Mouse (Mus musculus) adrenal gland, adult 2 months (tissue): ENCODE data around the gene Fbxo22. TPM values are rescaled to one million over a fixed set of nuclear protein-coding genes. Genes with fewer than 3 reads are reported as not detected.
A peak's percentile ranks its signal among the peaks of the same experiment; 100 is the strongest.
"Not testable (repeated sequence)": the region's sequence is repeated elsewhere in the genome, so short reads cannot be mapped to it uniquely, and the experiment has no call there.

Experiments used
- DNase-seq: peaks from one replicate; pipeline ENCODE4 v3.0.0; 2021
- polyA plus RNA-seq: library from polyadenylated mRNA; depleted of rRNA; stranded (reverse); fragments of >200 nt; gene quantifications from 2 replicates; pipeline ENCODE4 v1.2.3, GENCODE M21; 2012
- total RNA-seq, 2 experiments: library from RNA; stranded (reverse); gene quantifications; 2 replicates each; pipeline ENCODE4 v1.2.3; 2021

The Fbxo22 gene
- total and polyA plus RNA-seq, 3 experiments = 6.4 to 40.3 (median 32.5) TPM

GRCm38 (mm10) chr9:55236235-55237165, 27.8 kb downstream of the Fbxo22 start:
- DNase-seq = no peak

GRCm38 (mm10) chr9:55240852-55241251, 32.1 kb downstream of the Fbxo22 start:
- no peak for DNase-seq

- no peak for DNase-seq
These were observed 33.3 kb downstream of the Fbxo22 start for GRCm38 (mm10) chr9:55241863-55242685.

DNA sequence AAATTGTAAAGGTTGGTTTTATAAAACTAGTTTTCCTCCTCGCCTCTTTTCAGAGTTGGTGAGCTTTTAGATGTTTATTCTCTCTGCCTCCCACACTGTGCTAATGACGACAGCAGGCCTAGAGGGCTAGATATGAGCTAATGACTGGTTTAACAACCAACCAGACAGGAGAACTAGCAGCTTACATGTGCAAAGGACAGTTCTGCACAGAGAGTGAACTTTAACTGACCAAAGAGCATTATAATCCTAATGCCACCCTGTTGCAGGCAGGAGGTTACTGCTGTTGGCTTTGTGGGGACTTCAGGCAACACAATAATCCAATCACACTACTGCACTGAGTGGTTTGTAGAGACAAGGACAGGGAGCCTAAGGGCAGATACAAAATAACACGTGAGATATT, 34.6 kb downstream of the Fbxo22 start:
- DNase-seq = no peak

GRCm38 (mm10) chr9:55244079-55244478, 35.4 kb downstream of the Fbxo22 start:
- DNase-seq = no peak

GRCm38 (mm10) chr9:55245057-55245750, 36.5 kb downstream of the Fbxo22 start:
- DNase-seq = not testable (repeated sequence)

DNA sequence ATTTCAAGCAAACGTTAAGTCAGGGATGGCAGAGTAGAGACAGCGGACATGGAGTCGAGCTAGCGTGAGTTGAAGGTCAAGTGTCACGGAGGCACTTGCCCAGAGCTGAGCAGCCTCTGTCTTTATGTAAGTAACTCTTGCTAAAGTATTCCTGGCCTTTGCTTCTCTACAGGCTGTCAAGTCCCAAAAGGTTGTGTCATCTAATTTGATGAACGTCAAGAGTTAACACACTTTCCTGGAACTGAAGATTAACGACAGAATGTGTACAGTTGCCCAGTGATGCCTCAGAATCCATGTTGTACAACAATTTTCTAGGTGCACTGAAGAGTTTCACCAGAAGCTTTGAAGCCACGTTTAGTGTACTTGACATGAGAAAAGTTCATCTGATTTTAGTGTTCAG, 37.7 kb downstream of the Fbxo22 start:
- DNase-seq = no peak

DNA sequence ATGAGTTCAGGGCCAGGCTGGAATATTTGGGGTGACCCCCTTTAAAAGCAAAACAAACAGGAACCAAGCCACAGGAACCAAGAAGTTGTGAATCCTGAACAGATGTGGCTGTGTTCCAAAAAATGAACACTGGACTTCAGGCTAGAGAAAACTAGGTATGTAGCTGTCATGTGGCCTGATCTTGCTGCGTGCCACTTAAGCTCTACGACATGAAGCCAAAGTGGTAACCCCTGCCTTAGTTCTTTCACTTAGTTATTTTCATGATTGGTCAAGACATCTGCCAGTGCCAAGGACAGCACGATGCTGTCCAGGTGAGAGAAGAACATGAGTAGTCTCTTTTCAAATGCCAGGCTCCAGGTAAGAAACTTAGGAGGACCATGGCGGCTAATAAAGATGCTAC, 38.2 kb downstream of the Fbxo22 start:
- DNase-seq = no peak

DNA sequence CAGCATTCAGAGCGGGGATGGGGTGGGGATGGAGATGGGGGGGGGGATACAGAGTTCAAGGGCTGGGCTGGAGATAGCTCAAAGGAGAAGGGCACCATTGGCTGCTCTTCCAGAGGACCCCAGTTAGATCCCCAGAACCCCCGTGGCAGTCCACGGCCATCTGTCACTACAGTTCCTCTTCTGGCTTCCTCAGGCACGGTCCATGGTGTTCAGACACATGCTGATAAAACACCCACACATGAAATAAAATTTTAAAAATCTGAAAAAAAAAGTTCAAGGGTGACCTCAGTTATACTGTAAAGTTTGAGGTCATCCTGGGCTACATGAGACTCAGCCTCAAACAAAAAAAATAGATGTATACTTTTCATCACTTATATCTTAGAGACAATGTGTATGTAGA, 39.7 kb downstream of the Fbxo22 start:
- no peak for DNase-seq

DNA sequence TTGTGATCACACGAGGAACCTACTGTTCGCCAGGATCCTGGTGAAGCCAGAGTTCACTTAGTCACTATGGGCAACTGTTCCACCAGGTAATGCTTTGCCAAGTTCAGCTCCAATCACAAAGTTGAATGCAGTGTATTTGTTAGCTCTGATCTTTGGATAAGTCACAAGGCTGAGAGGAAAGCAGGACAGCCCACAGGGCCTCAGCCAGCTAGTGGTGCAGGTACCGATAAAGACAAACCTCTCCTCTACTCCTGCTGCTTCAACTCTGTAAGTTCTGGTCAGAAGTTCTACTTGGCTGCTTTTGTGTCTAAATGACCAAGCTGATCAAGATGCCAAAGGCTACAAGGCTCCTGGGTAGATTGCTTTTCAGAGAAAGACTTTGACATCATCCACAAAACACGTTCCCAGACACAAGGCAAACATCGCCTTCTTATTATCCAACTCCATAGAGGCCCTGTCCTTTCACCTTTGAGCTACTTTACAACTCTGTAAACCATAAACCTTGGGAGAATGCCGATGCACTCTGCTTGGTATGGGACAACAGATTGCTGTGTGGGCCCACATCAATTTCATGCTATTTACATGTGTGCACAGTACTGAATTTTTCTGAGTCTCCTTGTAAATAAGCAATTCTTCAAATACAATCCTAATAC, 42.0 kb downstream of the Fbxo22 start:
- no peak for DNase-seq

DNA sequence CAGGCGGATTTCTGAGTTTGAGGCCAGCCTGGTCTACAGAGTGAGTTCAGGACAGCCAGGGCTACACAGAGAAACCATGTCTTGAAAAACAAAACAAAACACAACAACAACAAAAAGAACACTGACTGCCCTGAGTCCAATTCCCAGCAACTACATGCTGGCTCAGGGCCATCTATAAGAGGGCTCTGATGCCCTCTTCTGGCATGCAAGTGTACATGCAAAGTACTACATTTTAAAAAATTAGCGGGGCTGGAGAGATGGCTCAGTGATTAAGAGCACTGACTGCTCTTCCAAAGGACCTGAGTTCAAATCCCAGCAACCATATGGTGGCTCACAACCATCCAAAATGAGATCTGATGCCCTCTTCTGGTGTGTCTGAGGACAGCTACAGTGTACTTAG, 43.4 kb downstream of the Fbxo22 start:
- DNase-seq = not testable (repeated sequence)

GRCm38 (mm10) chr9:55253849-55254248, 45.1 kb downstream of the Fbxo22 start:
- no peak for DNase-seq

DNA sequence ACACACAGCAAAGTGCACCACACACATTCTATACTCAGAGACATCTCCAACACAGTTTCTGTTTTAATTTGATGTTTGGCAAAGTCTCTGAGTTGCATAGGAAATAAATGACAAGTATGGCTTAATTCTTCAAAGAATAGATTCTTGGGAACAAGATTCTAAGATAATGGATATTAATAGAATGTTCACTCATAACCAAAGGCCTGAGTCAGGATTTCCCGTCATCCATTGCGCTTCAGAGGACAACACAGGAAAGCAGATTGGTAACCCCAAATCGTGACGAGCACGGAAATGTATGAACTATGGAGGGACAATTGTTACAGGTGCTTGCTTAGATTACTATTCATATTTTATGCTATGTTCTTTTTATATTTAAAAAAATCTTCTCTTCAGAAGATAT, 46.3 kb downstream of the Fbxo22 start:
- no peak for DNase-seq

- peak; percentile 25 for DNase-seq
These were observed 46.9 kb downstream of the Fbxo22 start for GRCm38 (mm10) chr9:55255604-55256003.

DNA sequence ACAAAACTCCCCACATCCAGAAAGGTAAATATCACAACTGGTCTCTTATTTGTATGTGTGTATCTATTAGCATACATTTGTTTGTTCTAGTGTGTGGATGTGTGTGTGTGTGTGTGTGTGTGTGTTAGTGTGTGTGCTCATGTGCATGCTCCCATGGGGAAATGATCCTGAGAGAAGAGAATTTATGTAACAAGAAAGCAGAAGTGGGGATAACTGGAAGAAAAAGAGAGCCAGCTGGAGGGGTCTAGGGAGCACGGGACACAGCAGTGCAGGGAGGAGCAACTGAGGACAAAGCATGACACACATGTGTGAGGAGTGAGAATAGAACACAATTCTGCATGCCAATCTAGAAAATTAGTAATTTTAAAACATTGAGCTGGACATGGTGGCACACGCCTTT, 48.4 kb downstream of the Fbxo22 start:
- no peak for DNase-seq

- DNase-seq = no peak
These were observed 51.0 kb downstream of the Fbxo22 start for GRCm38 (mm10) chr9:55259741-55260140.

DNA sequence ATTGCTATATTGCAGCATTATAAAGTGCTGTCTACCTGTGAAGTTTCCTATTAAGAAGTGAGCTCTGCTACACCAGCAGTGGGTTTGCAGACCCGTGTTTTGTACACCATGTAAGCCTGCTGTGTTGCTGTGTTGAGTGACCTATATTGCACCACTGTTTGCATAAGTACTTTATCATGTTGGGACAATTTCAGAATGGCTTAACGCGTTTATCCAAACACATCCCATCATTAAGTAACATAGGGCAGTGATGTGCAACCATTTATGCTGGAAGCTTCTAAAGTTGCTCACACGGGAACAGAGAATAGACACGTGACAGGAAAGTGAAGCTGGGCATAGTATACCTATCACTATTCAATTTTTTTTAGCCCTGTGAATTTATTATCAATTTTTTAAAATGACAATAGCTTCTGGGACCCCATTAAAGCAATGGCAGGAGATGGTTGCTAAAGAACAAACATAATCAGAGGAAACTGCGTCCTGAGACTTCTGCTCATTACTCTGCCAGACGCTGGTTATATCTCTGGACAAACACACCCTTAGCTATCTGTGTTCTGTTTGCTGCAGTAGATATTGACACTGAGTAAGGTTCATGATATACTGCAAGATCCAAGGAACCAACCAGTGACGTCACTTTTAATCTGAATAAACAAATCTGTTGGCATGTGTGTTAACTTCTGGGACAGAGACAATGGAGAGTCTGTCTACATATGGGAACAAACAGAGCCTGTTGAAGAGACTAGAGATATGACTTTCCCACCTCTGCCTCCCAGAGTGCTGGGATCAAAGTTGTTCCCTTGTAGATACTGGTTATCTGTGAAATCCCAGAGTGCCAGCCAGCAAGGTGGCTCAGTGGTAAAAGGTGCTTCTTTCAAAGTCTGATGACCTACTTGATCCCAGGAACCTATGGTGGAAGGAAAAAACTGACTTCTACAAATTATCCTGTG, 55.9 kb downstream of the Fbxo22 start:
- DNase-seq = no peak

DNA sequence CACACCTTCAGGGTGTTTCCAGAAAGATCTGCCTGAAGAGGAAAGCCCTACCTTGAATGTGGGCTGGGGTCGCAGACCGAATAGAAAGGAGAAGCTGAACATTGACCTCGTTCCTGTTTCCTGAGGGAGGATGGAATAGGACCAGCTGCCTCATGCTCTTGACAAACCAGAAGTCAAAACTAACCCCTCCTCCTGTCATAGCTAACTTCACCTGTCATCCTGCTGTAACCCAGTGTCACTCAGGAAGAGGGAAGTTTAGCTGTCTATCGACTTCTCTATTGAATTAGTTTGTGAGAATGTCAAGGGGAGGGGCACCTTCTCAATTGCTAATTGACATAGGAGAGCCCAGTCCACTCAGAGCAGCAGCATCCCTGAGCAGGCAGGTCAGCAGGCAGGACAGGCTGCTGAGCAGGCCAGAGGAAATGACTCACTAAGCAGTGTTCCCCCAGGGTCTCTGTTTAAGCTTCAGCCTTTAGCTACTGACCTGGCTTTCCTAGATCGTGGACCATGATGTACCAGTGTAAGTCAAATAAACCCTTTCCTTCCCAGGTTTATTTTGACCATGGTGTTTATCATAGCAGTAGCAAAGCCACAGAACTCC, 63.3 kb downstream of the Fbxo22 start:
- DNase-seq = no peak

DNA sequence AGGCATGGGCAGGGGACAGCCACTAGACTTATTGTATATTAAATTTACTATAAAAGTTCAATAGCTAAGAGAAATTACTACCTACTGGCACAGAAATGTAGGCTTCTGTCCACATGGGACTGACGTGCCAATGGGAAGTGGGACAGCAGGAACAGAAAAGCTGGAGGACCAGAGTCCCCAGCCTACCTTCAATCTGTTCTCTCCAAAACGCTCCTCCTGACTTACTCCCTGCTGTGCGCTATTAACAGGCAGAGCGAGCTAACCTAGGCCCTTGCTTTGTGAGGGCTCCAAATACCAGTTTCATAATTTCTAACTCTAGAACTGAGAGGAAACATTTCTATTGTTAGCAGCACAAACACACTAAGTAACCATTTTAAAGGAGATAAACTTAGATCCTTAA, 65.2 kb downstream of the Fbxo22 start:
- DNase-seq = no peak
